Mouse (Mus musculus) adipocyte (in vitro differentiated cells): Measurements from ENCODE around the gene Pip4k2a.

Experiments
- DNase-seq: peaks from one replicate; pipeline ENCODE4 v3.0.0-alpha.2; 2016; ENCODE audit warnings: low spot score

Gene Pip4k2a

GRCm38 (mm10) chr2:18923098-18923649 lies 74.8 kb downstream of the Pip4k2a start:
- DNase-seq: no peak

DNA sequence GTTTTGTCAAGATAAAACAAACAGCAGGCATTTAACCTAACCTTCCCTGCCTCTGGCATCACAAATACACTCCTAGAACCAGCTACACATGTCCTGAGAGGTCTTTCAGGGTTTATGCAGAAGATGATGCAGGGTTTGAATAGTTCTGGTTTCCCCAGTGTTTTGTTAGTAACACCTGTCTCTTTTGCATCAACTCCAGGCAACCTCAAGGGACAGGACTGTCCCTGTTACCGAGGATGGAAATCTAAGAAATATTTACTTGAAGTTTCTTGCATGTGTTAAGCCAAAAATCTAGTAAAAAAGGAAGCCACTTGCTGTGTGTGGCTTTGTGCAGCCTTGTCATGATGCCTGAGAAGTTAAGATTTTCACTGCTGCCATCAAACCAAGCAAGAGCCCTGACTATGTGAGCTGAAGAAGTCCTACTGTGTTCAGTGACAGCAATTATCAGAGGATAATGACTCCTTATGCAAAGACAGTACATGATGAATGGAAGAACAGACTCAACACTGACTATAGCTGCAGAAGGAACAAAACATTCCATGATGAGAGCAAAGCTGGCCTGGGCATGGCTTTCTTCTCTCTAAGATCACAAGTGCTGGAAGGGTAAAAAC lies 76.3 kb downstream of the Pip4k2a start:
- DNase-seq: no peak

GRCm38 (mm10) chr2:18920461-18920877 lies 77.5 kb downstream of the Pip4k2a start:
- DNase-seq: no peak

GRCm38 (mm10) chr2:18919797-18920354 lies 78.0 kb downstream of the Pip4k2a start:
- DNase-seq: no peak

GRCm38 (mm10) chr2:18917838-18918237 lies 80.1 kb downstream of the Pip4k2a start:
- no peak for DNase-seq

DNA sequence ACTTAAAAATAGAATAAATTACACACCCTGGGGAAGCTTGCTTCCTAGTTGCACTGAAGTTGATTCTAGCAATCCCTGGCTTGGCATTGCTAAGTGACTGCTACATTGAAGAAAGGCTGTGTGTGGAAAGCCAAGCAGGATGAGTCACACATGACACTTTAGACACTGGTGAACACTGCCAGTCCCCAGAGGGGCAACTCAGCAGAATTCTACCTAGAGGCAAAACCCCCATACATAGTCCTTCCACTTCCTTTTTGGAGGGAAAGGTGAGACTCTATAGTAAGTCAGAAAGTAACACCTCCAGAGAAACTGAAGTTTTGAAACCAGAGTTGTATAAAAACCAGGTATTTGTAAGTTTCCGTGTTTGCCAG lies 80.6 kb downstream of the Pip4k2a start:
- peak; percentile 19 for DNase-seq

DNA sequence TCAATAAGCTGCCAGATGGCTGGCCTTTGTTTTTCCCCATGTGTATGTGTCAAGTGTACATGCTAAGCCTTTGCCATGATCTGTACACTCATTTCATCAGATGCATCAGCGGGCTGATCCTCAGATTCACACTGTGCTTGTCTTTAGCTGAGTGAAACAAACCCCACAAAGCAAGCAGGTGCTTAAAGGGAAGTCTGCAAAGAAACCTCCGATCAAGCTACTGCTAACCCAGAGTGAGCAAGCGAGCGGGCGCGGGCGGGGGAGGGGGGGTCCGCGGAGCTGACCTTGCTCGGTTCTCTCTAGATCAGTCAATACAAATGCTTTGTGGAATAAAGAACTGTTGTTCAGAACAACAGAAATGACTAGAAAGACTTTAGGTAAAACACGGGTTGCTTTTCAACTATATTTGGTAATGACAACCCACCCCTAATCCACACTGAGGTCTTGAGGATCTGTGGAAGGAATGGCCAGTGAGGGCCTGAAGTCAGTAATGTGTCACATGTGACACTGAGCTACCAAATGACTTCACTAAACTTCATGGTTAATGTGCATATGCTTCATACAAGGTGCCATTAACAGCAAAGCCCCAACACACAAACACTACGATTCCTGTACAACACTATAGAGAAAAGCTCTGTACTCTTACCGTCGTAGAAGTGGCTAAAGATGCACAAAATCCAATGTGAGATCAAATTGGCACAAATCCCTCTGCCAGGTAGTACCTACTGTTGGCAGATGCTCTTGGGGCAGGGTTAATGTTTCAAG lies 81.1 kb downstream of the Pip4k2a start:
- DNase-seq: no peak

DNA sequence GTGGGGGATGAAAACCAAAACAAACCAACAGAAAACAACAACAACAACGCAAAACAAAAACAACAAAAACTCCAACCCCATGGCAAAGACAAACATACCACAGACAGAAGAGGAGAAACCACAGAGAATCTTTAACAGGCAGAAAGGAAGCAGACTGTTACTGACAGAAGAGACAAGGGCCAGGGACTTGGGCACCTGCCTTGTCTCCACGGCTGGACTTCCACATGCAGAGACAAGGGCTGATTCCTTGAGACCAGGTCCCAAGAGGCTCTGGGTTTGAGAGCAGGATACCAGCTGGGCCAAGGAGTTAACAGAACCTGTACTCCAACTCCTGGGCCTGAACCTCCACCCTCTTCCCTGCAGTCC lies 81.9 kb downstream of the Pip4k2a start:
- DNase-seq: no peak

- DNase-seq: no peak
Observed at GRCm38 (mm10) chr2:18915372-18916041, 82.4 kb downstream of the Pip4k2a start.

GRCm38 (mm10) chr2:18914750-18915149 lies 83.2 kb downstream of the Pip4k2a start:
- DNase-seq: no peak

DNA sequence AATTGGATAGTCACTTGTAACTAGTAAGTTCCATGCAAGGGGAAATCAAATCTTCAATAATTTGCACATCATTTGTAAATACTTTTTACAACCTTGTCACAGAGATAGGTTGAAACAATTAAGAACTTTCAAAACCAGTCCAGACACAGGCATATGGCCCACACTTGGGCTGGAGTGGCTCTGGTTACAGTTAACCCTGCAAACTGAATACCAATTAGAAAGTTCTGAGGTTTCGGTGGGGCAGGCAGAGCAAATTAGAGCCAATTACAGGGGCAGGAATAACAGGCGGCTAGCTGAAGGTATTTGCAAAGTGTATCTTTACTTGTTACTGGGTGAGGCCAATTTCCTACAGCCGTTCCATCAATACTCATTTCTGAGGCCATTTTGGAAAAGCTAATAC lies 84.3 kb downstream of the Pip4k2a start:
- DNase-seq: no peak

DNA sequence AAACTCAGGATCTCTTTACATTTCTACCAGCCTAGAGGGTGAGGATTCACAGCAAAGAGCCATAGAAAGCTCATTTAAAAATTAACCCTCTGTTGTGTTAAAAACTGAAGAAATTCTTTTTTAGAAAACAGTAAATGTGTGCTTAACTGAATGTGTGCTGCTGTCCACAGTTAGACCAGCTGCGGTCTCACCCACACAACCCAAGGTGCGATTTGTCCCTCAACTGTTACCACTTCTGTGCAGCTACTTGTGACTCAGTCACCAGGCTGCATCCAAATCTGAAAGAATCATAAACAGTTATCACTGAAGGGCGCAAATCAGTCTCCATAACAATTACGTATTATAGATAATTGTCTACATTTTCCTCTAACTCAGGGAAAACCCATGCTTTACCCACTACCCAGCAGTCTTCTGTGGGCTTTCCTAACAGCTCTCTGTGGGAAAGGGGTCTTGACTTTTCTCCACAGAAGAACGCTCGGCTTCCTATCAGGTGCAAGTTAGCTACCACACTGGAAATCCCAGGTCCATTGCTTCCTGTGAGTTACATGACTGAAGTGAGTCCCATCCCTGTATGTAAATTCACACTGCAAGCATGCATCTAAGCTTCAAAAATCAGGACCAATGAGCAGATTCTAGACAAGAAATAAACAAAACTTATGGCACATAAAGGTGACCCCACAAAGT lies 86.5 kb downstream of the Pip4k2a start:
- no peak for DNase-seq

GRCm38 (mm10) chr2:18910209-18910608 lies 87.7 kb downstream of the Pip4k2a start:
- no peak for DNase-seq

DNA sequence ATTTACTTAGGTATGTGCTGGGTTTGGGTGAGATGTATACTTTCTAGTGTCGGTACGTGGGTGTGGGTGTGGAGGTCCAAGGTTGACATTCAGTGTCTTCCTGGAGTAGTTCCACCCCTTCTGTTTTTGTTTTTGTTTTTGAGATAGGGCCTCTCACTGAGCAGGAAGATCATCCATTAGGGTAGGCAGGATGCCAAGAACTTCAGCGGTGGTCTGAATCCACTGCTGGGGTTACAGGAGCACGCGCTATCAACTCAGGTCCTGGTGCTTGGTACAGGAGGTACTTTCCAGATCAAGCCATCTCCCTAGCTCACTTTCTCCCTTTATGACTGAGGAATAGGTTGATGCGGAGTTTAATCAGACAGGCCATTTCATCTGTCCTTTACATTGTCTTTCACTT lies 88.2 kb downstream of the Pip4k2a start:
- no peak for DNase-seq

DNA sequence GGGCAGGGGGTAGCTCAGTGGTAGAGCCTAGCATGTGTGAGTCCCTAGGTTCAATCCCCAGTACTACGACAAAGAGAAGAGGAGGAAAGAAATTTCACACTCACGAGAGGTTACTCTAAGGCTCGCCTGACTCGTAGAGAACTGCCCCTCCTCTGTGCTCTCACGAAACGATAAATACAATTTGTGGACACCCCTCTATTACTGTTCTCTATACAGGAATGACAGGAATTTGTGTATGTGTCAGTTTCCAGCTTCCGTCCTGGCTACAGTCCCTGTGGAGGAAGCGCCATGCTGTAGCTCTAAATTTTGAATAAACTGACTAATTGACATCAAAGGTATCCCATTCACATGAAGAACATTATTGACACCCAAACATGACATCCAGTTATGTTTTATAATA lies 90.7 kb downstream of the Pip4k2a start:
- DNase-seq: no peak

DNA sequence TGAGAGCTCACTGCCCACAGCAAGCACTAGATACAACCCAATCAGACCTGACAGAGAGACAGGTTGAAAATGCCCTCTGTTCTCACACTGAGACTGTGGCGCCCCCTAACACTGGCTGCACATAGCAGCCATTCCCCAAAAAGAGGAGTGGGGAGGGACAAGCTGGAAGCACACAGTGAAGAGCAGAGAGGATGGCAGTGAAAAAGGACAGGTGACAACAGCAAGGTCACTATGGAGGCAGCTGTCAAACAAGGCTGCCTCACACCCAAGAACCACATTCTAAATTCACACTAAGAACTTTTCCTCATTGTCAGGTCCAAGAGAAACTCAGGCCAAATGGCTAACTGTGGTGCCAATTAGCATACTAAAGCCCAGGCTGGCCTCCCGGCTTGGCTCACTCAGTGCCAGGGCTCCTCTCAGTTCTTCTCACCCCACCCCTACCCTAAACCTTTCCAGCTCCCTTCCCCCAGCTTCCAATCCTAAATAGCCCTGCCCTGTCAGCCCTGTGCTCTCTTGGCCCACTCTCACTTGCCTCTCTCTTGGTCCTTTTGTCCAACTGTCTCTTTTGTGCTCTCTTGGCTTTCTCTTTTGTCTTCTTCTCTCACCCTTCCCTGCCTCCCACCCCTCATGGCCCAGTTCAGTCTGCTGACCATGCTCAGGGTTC lies 91.4 kb downstream of the Pip4k2a start:
- peak; percentile 21 for DNase-seq

- DNase-seq: no peak
Observed at GRCm38 (mm10) chr2:18903301-18904068, 94.4 kb downstream of the Pip4k2a start.

GRCm38 (mm10) chr2:18901133-18901532 lies 96.8 kb downstream of the Pip4k2a start:
- DNase-seq: no peak

GRCm38 (mm10) chr2:18900635-18901034 lies 97.3 kb downstream of the Pip4k2a start:
- DNase-seq: no peak

DNA sequence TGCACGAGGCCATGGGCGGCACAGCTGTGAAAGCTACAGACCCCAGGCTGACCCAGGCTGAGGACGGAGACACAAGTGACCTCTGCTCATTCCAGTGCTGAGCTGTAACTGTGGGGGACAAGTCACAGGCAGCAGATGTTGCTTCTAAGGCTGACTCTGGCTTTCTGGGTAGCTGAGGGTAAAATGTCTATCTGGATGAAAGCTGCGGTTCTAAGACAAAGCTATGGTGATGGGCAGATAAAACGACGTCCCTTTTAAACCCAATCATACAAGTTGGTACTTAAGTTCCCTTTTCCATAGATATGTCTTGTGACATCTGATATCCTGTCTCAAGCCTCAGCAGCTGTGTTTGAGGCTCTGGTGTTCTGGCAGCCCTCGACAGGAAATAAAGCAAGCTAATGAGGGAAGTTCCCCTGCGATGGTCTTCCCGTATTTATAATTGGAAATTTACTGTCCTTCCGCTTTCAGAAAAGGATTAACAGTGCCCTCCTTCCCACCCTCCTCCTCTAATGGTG lies 100.1 kb downstream of the Pip4k2a start:
- no peak for DNase-seq

GRCm38 (mm10) chr2:18896015-18896414 lies 101.9 kb downstream of the Pip4k2a start:
- DNase-seq: no peak
